Mouse (Mus musculus) embryo, embryonic 11 days (tissue): Measurements from ENCODE around the gene Ap1b1.
"Not testable (repeated sequence)": the region's sequence is repeated elsewhere in the genome, so short reads cannot be mapped to it uniquely, and the experiment has no call there.

Source experiments
- DNase-seq: peaks from one replicate; pipeline ENCODE4 v3.0.0-alpha.2; 2015

The Ap1b1 gene

GRCm38 (mm10) chr11:5063561-5064281 is 77.1 kb downstream of the Ap1b1 start:
- no peak for DNase-seq

GRCm38 (mm10) chr11:5064282-5065055 is 77.8 kb downstream of the Ap1b1 start:
- DNase-seq, result no peak

- DNase-seq, result peak; percentile 95
These were observed 78.6 kb downstream of the Ap1b1 start, which contains the start of gene Gas2l1 for GRCm38 (mm10) chr11:5065056-5065821. Gene Gas2l1, minus strand, starts transcription at chr11:5065327.

- DNase-seq, result no peak
These were observed 80.4 kb downstream of the Ap1b1 start for GRCm38 (mm10) chr11:5067063-5067462.

GRCm38 (mm10) chr11:5068126-5068971 is 81.7 kb downstream of the Ap1b1 start:
- no peak for DNase-seq

- no peak for DNase-seq
These were observed 88.3 kb downstream of the Ap1b1 start for GRCm38 (mm10) chr11:5074882-5075281.

- no peak for DNase-seq
These were observed 89.1 kb downstream of the Ap1b1 start for GRCm38 (mm10) chr11:5075760-5076159.

- DNase-seq, result not testable (repeated sequence)
These were observed 90.2 kb downstream of the Ap1b1 start for GRCm38 (mm10) chr11:5076843-5077242.

- DNase-seq, result no peak
These were observed 102.5 kb downstream of the Ap1b1 start for GRCm38 (mm10) chr11:5089147-5089546.

- peak; percentile 36 for DNase-seq
These were observed 105.1 kb downstream of the Ap1b1 start for GRCm38 (mm10) chr11:5091706-5092105.
